In the genomic region with DNA sequence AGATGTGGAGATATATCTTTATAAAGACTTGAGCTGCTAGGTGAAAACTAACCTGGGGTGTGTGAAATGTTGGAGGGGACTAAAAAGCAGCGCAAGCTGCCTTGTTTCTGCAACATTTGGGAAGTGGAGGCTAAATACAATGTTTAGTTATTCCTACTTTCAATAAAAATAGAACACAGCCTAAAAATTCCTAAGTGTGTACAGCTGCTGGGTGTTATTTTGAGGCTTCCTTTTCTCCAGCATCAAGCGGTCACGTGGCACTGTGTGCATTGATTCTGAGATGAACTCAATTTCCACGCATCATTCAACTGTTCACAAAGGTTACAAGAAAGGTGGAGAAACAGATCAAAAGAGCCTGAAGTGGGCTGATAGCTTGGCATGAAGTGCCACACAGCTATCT, we compare ENCODE assay signal across 13 mouse cellular contexts.
"Had no signal": no experiment of that assay in that cellular context is flagged by ENCODE, and none has a peak within 500 bp of the region (broad histone marks: within the 10 kb centered on the region; RNA-seq: fewer than 3 reads in every experiment).

No protein-coding gene starts in this region.

- ATAC-seq: intestine, embryonic 15.5 days; liver, embryonic 12.5 days had no signal

- DNase-seq: kidney, adult 11 months; kidney, adult 8-10 months; kidney, postnatal 14 days; kidney, postnatal 4 days; liver; lung, adult 18-20 months; lung, postnatal 10 days; lung, postnatal 36 days; midbrain, embryonic 14.5 days; thymus, adult 18-20 months; thymus, postnatal 36 days had no signal
